Mouse (Mus musculus): ENCODE measurements at regions not wholly inside any gene's neighbourhood (a gene's known extent, or its start where the extent isn't known, plus 50 kb on each side); places are given as distances from the start of the nearest gene placed in this dataset.

GRCm38 (mm10) chrX:11689989-11690405 is 362.4 kb downstream of the H2al1j start:
- no peak for TF ChIP-seq POLR2A (IDR thresholded peaks at IDR 0.05; ENCODE audit: low read depth, low read length)
- TF ChIP-seq CTCF (IDR thresholded peaks at IDR 0.05; ENCODE audit: extremely low read depth, insufficient read length, insufficient replicate concordance, low read depth, low read length), result no peak
